Mouse (Mus musculus) ES-CJ7 (cell line): ENCODE results near the gene Pdk2.

ENCODE experiments used
- DNase-seq: peaks from one replicate; pipeline ENCODE4 v3.0.0; 2011; ENCODE audit warnings: low read depth, low spot score

Pdk2 gene

DNA sequence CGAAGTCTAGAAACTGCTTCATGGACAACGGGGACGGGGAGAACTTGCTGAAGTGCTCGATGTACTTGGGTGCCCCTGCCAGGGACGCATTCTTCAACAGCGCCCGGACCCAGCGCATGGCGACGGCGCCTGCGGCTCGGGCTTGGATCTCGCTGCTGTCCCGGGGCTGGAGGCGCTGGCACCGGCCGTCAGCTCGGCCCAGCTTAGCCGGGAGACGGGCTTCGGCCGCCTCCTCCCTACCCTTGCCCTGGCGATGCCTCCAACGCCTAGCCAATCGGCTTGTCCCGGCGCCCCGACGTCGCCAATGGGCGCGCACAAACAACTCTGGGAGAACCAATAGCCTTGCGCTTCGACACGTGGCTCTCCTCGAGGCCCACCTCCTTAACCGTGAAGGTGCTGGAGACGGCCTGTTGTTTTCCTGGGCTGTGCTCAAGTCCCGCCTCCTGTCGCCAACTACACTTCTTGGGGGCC lies at the start of gene Pdk2:
TSS of gene Pdk2 (minus strand) at position 216 of the 471 bp plus-strand sequence.
- DNase-seq, result peak; percentile 99

DNA sequence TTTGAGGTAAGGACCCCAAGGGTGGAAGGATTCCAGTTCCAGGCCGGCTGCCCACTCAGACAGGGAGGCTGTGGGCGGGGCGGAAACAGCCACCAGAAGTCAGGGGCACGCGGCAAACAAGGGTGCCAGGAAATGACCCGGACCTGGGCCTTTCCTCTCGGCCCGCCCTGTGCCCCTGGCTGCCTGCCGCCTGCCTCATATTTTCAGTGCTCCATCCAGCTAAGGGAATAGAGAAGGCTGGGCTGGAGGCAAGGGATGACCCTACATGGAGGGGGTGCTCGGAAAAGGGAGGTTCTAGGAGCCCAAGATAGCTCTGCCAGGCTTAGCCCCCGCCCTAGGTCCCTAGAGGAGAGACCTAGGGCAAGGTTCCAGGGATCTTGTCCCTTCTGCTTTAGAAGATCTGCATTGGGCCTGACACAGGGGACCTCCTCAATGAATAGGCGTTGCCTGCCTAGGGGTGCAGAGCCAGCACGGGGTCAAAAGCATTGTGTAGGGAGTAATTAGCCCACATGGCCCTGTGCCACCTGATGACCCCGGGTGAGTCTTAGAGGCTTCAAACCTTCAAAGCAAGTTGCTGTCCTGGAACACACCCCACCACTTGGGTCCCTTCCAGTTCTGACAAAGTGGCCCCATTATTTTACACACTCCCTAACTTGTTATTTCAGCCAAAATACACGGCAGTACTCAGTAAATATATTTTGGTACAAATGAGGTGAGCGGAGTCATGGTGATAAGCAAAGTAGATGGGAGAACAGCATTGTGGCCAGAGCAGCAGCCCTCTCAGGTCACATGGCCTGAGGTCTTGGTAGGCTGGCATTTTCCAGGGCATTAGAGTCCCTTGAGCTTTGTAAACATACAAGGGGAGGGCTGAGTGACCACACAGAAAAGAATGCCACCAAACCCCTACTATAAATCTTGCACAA lies 48.0 kb upstream of the Pdk2 start:
- no peak for DNase-seq

DNA sequence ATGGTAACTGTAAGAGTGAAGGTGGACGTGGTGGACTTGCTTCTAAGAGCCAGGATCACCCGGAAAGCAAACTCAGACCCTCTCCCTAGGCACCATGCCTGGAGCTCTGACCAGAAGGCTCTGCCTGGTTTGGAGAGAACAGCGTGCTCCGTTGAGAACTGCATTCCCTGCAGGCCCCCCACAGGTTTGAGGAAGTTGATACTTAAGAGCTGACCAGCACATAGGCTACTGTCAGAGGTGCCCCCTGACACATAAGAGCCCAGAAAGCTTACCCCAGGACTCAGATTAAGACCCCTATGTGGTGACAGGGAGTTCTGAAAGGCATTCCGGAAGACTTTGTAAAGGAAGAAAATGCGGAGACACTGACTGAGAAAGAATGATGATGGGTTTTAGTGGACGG lies 47.1 kb upstream of the Pdk2 start:
- DNase-seq, result peak; percentile 68

DNA sequence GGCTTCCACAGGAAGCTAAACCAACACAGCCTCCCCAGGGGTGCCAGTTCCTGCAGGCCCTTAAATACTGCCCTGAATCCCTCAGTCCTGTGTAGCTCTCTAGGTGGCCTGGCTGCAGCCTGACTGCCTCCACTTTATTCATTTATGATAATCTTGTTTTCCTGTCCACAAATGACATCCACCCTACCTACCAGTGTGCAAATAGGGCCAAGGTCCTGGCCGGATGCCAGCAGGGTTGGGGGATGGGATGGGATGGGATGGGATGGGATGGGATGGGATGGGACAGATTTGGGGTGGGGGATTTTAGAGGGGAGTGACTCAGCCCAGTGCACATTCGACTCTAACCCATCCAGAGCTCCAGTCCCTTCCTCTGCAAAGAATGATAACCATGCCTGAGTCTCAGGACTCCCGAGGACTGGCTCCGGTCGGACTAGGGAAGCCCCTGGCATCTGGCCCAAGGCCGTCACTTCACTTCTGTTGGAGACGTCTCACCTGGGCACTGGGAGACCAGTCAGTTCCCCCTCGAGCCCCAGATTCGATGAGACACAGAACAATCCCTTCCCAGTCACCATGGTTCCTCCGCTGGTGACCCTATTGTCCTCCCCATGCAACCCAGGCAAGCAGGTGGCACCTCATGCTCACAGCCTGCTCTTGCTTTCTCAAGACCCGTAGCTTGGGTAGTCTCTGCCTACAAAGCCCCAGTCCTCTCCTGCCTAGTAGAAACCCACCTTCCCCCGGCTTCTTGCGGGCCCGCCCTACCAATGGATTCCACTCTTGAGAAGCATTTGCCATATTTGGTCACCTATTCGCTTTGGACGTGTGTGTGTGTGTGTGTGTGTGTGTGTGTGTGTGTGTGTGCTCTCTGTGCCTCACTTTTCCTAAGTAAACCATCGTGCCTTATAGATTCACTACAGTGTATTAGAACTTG lies 46.4 kb upstream of the Pdk2 start:
- peak; percentile 77 for DNase-seq

DNA sequence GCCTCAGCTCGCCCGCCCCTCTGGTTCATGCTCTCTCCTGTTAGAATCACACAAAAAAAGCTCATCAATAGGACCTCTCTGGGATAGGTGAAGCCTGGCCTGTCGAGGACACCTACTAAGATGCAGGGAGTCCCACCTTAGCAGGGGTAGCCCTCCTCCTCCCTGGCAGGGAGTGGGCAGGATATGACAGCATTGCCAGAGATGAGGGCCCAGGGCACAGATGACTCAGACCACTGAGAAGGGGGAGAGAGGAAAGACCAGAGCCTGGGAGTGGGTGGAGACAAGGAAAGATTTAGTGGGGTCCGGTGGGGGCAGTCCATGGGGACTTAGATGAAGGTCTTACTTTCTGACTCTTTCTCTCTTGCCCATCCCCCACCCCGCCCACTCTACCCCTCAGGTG lies 45.1 kb upstream of the Pdk2 start:
- no peak for DNase-seq

DNA sequence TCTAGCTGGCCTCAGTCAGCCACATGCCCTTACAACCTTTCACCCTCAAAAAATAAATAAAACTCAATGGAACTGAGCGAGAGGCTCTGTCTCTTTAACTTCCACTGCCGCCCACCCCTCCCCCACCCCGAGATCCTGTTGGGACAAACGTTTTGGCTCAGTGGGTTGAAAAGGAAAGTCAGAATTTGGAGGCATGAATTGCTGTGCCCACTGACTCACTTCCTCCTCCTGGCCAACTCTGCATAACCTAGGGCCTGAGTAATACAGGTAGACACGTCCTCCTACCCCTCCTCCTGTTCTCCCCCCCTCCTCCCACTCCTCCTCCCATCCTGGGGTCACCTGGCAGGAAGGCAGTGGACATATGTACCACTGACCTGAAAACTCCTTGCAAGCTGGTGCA lies 44.6 kb upstream of the Pdk2 start:
- DNase-seq, result no peak

DNA sequence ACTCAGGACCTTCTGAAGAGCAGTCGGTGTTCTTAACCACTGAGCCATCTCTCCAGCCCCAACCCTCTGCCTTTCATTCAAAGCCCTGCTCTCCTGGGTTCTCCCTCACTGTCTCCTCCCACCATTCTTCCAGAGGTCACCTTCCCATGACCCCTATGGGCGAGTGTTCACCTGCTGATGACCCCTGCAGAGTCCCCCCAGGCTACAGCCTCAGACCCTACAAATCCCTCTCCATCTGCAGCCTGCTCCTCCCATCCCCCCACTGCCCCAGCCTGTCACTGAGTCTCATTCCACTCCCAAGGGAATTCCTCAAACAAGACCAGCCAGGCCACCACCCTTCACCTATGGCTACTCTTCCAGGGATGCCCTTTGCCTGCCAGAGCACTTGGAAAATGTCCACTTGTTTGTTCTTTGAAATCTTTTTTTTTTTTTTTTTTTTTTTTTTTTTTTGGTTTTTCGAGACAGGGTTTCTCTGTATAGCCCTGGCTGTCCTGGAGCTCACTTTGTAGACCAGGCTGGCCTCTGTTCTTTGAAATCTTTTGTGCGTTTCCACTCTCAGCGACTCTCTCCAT lies 43.7 kb upstream of the Pdk2 start:
- DNase-seq, result peak; percentile 99

DNA sequence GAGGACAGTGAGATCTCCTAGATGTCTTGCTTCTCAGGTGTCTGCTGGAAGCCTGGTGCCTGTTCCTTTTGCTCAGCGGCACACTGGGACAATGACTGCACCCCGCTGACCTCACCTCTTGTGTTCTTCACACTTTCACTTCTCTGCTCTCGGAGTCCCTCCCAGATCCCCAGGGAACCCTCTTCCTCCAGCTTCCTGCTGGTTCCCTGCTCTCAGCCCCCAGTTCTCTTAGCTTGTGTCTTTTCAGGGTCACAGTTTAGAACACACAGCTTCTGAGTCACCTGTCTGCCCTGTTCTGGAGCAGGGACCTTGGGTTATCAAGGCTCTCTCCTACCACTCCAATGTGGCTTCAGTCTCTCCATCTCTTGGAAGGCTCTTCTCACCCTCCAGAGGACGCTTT lies 43.0 kb upstream of the Pdk2 start:
- peak; percentile 89 for DNase-seq

DNA sequence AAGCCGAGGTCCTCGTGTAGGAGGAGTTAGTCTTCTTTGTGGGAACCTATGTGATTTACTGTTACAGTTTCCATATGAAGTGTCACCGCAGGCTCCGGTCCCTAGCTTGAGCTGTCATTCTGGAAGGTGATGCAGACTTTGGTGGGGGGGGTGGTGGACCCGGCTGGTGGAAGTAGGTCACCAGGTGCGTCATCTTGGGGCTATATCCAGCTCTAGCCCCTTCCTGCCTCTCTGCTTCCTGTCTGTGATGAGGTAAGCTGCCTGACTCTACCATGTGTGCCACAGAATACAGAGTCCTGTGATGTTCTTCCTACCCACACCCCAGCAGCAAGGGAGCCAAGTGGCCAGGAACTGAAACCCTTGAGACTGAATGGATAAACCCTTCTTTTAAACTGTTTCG lies 41.7 kb upstream of the Pdk2 start:
- no peak for DNase-seq

DNA sequence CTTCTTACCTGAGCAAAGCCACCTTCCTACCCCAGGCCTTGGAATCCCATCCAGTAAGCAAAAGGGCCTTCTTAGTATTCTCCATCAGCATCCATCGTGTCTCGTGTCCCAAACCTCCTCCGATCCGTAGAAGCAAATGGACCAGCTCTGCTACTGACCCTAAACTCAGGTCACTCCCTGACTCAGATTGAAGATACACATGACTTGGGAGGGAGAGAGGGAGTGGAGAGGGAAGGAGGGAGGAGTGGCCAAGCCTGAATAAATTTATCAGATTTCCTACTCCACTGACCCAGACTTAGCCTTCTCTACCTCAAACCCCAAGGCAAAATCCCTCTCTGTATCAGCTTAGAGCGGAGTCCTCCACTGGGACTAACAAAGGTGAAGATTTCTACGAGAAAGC lies 39.6 kb upstream of the Pdk2 start:
- no peak for DNase-seq

DNA sequence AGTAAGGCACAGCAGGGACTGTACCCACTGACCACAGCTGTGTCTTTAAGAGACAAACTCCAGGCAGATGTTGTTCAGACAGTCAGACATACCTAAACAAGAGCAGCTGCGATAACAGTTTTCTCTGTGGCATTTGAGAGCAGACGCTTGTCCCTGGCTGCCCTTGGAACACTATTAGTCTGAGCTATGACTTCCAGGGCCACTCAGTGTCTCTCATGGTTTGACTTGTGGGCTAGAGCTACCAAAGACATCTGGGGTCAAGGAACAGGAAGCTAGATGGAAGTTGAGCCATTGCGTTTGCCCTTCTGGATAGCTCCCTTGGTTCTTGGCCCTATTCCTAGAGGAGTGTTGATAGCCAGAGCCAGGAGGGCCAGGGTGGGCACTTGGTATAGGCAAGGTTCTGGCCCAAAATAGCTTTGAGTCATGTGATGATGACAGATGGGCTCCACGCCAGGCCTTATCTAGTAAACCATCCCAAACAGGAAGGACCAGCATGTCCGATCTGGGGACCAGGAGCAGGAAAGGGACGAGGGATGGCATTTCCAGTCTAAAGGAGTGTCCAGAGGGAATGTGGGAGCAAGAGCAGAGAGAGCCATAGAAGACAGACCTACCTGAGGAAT lies 38.2 kb upstream of the Pdk2 start:
- no peak for DNase-seq

DNA sequence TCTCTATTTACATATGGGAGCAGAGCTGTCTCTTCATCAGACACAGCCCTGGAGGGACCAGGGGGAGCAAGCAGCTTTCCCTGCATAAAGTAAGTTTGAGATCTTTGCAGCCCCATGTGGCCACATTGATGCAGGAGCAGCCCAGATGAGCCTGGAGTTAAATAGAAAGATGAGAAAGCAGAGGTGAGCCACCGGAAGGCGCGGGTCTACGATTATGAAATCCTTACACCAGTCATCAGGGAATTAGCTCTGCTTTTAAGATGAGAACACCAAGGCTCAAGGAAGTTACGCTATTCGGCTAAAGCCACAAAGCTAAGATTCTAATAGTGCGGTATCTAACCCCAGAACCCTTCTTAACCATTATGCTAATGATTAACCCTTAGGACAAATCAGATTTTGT lies 36.8 kb upstream of the Pdk2 start:
- no peak for DNase-seq

DNA sequence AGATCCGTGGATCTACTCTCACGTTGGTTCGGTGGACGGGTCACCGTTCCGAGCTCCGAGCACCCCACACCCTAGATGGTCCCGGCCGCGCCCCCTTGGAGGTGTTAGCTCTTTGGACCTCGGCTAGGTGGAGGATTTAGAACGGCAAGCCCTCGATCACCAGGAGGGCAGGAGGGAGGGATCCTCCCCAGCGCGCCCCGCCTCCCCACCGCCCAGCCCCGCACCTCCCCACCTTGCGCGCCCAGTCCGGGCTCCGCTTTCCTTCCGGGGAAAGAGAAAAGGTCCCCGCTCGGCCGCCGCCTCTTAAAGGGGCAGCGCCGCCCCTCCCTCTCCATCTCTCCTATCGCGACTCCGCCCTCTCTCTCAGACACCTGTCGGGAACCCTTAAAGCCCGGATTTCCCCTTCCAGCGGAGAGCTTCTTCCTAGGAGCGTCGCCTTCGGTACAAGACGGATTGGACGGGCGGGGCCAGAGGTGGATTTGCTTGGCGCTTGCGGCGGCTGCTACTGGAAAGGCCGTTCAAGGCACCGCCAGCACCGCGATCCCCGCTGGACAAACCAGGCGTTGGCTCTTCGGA lies 35.5 kb upstream of the Pdk2 start, which contains the start of gene Itga3:
TSS of gene Itga3 (minus strand) at position 266 of the 576 bp plus-strand sequence.
- peak; percentile 94 for DNase-seq

DNA sequence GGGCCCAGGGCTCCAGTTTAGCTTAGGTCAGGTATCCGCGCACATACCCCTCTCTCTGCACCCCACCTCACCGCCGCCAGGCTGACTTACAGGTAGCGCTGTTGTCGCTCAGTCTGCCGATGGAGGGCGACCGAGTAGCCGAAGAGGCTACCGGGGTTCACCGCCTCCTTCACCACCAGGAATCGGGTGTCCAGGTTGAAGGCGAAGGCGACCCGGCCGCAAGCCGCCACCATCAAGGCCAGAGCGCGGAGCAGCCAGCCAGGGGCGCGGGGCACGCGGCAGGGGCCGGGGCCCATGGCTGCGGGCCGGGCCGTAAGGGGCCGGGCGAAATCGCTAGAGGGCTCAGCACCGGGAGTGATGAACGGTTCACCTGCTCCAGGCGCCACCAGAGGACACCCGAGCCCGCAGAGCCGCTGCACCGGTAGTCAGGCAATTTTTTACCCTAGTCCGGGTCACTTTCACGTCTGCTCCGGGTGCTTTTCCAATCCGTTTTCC lies 34.9 kb upstream of the Pdk2 start:
- DNase-seq, result peak; percentile 74

DNA sequence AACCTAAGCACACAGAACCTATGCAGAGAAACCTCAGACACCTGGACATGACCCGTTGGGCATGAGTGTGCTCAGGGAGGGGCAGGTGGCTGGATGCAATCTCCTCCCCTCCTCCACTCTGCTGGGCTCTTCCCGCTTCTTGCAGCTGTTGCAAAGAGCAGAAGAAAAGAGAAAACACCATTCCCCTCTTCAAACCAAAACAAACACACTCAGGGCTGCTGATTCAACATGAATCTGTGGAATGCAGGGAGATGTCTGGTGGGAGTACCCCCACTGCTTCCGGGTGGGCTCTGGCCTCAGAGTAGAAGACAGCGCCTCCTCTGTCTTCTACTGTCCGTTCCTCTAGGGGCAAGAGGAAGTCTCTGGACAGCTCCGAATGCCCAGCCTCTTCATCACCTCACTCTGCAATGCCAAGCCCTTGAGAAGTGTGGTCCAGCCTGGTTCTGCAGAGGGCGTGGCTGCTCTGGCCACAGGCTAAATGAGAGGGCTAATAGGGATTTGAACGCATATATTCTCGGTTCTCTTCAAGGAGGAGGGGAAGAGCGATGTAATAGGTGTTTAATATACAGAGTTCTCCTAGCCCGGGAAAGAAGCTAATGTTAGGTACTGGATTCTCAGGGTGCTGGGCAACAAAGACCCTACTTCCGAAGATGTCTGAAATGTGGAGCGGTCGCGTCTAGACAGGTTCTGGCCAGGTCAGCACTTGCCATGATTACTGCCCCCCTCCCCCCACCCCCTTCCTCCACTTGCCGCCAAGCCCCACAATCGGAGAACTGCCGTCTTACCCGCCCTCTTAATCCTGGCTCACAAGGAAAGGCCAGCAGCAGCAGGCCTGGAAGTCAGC lies 34.3 kb upstream of the Pdk2 start:
- no peak for DNase-seq

DNA sequence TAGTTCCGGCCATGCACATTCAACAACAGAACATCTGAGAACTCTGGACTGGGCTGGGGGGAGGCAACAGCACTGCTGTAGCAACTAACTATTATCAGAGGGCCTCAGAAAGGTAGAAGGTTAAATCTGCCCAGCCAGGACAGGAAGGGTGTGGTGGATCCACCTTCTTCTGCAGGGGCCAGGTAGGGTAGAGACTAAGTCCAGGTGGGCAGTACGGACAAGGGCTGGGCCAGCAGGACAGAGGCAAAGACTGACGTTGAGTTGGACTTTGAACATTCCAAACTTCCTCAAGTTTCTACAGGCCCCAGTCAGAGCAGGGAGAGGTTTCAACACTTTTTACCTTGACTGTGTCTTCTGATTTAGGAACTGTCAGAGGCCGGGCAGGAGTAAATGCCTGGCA lies 33.5 kb upstream of the Pdk2 start:
- no peak for DNase-seq

DNA sequence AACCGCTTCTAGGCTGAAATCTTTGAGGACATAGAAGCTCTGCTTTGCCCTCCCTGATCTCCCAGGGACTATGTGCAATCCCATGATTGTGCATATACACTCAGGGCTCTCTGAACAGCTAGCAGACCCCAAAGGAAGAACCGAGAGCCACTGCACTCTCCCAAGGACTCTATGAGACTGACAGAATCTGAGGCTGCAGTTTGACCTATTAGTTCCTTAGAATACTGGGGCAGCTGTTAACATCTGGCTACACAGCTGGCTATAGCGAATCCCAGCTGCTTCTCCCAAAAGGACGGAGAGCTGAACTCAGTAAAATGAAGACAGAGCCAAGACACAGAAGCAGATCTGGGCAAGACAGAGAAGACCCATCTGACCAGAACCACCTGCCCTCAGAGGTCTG lies 32.7 kb upstream of the Pdk2 start:
- DNase-seq, result no peak

DNA sequence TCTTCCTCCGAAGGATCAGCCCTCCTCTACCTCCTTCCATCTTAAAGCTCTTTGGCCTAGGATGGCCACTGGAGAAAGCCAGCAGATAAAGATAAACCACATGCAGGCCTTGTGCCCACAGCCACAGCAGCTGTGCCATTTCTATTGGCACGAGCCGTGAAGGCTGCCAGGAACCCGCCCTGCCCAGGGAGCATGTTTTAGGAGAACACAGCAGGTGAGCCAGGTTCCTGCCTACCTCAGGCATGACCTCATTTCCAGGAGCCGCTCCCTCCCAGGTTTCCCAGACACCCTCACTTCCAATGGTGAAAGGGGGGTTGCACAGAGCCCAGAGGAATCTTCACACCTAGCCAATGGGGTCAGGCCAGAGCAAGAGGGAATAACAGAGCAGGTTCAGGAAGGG lies 31.6 kb upstream of the Pdk2 start:
- no peak for DNase-seq

DNA sequence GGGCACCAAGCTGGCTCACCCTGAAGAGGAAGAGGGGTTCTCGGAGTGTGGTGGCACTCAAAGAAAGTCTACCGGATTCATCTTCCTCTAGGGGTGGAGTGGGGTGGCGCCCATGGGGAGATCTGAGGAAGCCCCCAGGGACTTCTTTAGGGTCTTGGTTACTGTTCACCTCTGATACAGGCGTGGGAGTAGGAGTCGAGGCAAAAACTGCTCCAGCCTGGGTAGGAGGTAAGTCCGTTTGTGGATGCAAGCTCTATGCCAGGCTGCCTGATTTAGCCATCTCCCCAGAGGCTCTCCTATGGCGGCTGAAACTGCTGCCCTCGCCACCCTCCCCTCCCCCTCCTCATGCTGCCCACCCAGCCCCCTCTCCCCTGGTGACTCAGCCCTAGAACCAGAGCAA lies 31.0 kb upstream of the Pdk2 start:
- no peak for DNase-seq

DNA sequence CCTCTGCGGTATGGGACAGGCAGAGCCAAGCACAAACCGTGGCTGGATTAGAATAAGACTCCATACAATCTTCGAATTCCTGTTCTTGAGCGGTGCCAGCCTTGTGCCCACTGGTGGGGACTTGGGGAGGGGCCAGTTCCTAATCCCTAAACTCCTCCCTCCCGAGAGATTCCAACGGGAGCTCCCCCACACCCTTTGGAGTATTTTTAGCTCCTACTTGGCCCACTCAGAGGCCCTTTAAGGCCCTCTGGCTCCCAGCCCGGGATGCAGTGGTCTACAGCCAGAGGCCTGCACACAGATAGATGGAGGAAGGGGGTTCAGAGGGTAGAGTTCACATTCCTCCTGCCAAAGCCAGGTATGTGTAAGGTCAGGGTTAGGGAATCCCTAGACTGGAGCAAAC lies 30.1 kb upstream of the Pdk2 start:
- DNase-seq, result no peak
